Mouse (Mus musculus): ENCODE measurements around the gene Nfia. TPM values are rescaled to one million over a fixed set of nuclear protein-coding genes. Genes with fewer than 3 reads are reported as not detected.

Nfia gene
- polyA plus RNA-seq, 1 experiment from 2014 or later, result 17.0 TPM

GRCm38 (mm10) chr4:98049584-98049983, 277.1 kb downstream of the Nfia start:
- Histone ChIP-seq H3K4me3 (no peak overlapping the region), H3K36me3 (replicated peaks) (no peaks in the 10 kb centered on the region), H3K4me1 (peaks cover 21% of the 10 kb centered on the region), H3K27ac (replicated peaks) (no peak overlapping the region), H3K27me3 (replicated peaks; ENCODE audit: low read depth, poor library complexity, severe bottlenecking) (no peaks in the 10 kb centered on the region), H3K9me3 (no peaks in the 10 kb centered on the region)
- DNase-seq (ENCODE audit: low spot score), result no peak
- 58% methylated on average over 7 of the region's 7 CpGs for WGBS

- 87% methylated on average over 8 of the region's 8 CpGs for WGBS
- Histone ChIP-seq H3K9me3 (no peaks in the 10 kb centered on the region), H3K36me3 (replicated peaks) (no peaks in the 10 kb centered on the region), H3K27me3 (replicated peaks; ENCODE audit: low read depth, poor library complexity, severe bottlenecking) (no peaks in the 10 kb centered on the region), H3K4me1 (peaks cover 21% of the 10 kb centered on the region), H3K4me3 (no peak overlapping the region), H3K27ac (replicated peaks) (no peak overlapping the region)
- peak; percentile 9 for DNase-seq (ENCODE audit: low spot score)
Observed at GRCm38 (mm10) chr4:98050003-98050620, 277.6 kb downstream of the Nfia start.

GRCm38 (mm10) chr4:98050781-98051180, 278.2 kb downstream of the Nfia start:
- no peak for DNase-seq (ENCODE audit: low spot score)
- Histone ChIP-seq H3K36me3 (replicated peaks) (no peaks in the 10 kb centered on the region), H3K27me3 (replicated peaks; ENCODE audit: low read depth, poor library complexity, severe bottlenecking) (no peaks in the 10 kb centered on the region), H3K9me3 (no peaks in the 10 kb centered on the region), H3K27ac (replicated peaks) (no peak overlapping the region), H3K4me3 (no peak overlapping the region), H3K4me1 (peaks cover 21% of the 10 kb centered on the region)
- WGBS, result 80% methylated on average over 10 of the region's 10 CpGs

GRCm38 (mm10) chr4:98051326-98051725, 278.8 kb downstream of the Nfia start:
- WGBS, result 76% methylated on average over 3 of the region's 3 CpGs
- H3K27ac ChIP-seq (replicated peaks), result no peak overlapping the region
- no peaks in the 10 kb centered on the region for H3K9me3 ChIP-seq
- H3K4me1 ChIP-seq, result peaks cover 21% of the 10 kb centered on the region
- H3K4me3 ChIP-seq, result no peak overlapping the region
- no peaks in the 10 kb centered on the region for H3K36me3 ChIP-seq (replicated peaks)
- no peak for DNase-seq (ENCODE audit: low spot score)
- H3K27me3 ChIP-seq (replicated peaks; ENCODE audit: low read depth, poor library complexity, severe bottlenecking), result no peaks in the 10 kb centered on the region

GRCm38 (mm10) chr4:98055036-98055435, 282.5 kb downstream of the Nfia start:
- DNase-seq (ENCODE audit: low spot score), result no peak
- H3K9me3 ChIP-seq, result no peaks in the 10 kb centered on the region
- 91% methylated on average over 4 of the region's 4 CpGs for WGBS
- H3K4me3 ChIP-seq, result no peak overlapping the region
- no peaks in the 10 kb centered on the region for H3K36me3 ChIP-seq (replicated peaks)
- peaks cover 16% of the 10 kb centered on the region for H3K4me1 ChIP-seq
- H3K27me3 ChIP-seq (replicated peaks; ENCODE audit: low read depth, poor library complexity, severe bottlenecking), result no peaks in the 10 kb centered on the region
- no peak overlapping the region for H3K27ac ChIP-seq (replicated peaks)

- Histone ChIP-seq H3K27me3 (replicated peaks; ENCODE audit: low read depth, poor library complexity, severe bottlenecking) (no peaks in the 10 kb centered on the region), H3K9me3 (no peaks in the 10 kb centered on the region), H3K4me1 (peaks cover 4% of the 10 kb centered on the region; the same call in 1 of the 2 replicates), H3K27ac (replicated peaks) (no peak overlapping the region), H3K36me3 (replicated peaks) (no peaks in the 10 kb centered on the region), H3K4me3 (no peak overlapping the region)
- DNase-seq (ENCODE audit: low spot score), result no peak
- WGBS, result 93% methylated on average over 7 of the region's 7 CpGs
Observed at GRCm38 (mm10) chr4:98056396-98057020, 284.0 kb downstream of the Nfia start.

- 81% methylated on average over 12 of the region's 12 CpGs for WGBS
- H3K9me3 ChIP-seq, result no peaks in the 10 kb centered on the region
- 0 out of 2 replicates have a peak, but pooled peaks cover 4% of the 10 kb centered on the region for H3K4me1 ChIP-seq
- no peaks in the 10 kb centered on the region for H3K27me3 ChIP-seq (replicated peaks; ENCODE audit: low read depth, poor library complexity, severe bottlenecking)
- no peaks in the 10 kb centered on the region for H3K36me3 ChIP-seq (replicated peaks)
- DNase-seq (ENCODE audit: low spot score), result no peak
- no peak overlapping the region for H3K4me3 ChIP-seq
- H3K27ac ChIP-seq (replicated peaks), result no peak overlapping the region
Observed at GRCm38 (mm10) chr4:98057246-98057645, 284.7 kb downstream of the Nfia start.

GRCm38 (mm10) chr4:98057721-98058120, 285.2 kb downstream of the Nfia start:
- Histone ChIP-seq H3K27ac (replicated peaks) (no peak overlapping the region), H3K27me3 (replicated peaks; ENCODE audit: low read depth, poor library complexity, severe bottlenecking) (no peaks in the 10 kb centered on the region), H3K4me3 (no peak overlapping the region), H3K4me1 (0 out of 2 replicates have a peak, but pooled peaks cover 4% of the 10 kb centered on the region), H3K9me3 (no peaks in the 10 kb centered on the region), H3K36me3 (replicated peaks) (no peaks in the 10 kb centered on the region)
- no peak for DNase-seq (ENCODE audit: low spot score)
- WGBS, result 79% methylated on average over 4 of the region's 4 CpGs

- Histone ChIP-seq H3K9me3 (no peaks in the 10 kb centered on the region), H3K36me3 (replicated peaks) (no peaks in the 10 kb centered on the region), H3K27ac (replicated peaks) (no peak overlapping the region), H3K27me3 (replicated peaks; ENCODE audit: low read depth, poor library complexity, severe bottlenecking) (no peaks in the 10 kb centered on the region), H3K4me3 (no peak overlapping the region), H3K4me1 (0 out of 2 replicates have a peak, but pooled peaks cover 4% of the 10 kb centered on the region)
- peak; percentile 3 for DNase-seq (ENCODE audit: low spot score)
Observed at GRCm38 (mm10) chr4:98058182-98058581, 285.6 kb downstream of the Nfia start.

- Histone ChIP-seq H3K27me3 (replicated peaks; ENCODE audit: low read depth, poor library complexity, severe bottlenecking) (no peaks in the 10 kb centered on the region), H3K36me3 (replicated peaks) (peaks cover 6% of the 10 kb centered on the region; the same call in 1 of the 2 replicates), H3K4me3 (no peak overlapping the region), H3K9me3 (no peaks in the 10 kb centered on the region), H3K4me1 (0 out of 2 replicates have a peak, but pooled peaks cover 4% of the 10 kb centered on the region), H3K27ac (replicated peaks) (no peak overlapping the region)
- WGBS, result 44% methylated on average over 1 of the region's 1 CpGs
- no peak for DNase-seq (ENCODE audit: low spot score)
Observed at GRCm38 (mm10) chr4:98060601-98061000, 288.1 kb downstream of the Nfia start.

- Histone ChIP-seq H3K9me3 (no peaks in the 10 kb centered on the region), H3K27ac (replicated peaks) (no peak overlapping the region), H3K36me3 (replicated peaks) (peaks cover 6% of the 10 kb centered on the region; the same call in 1 of the 2 replicates), H3K4me3 (no peak overlapping the region), H3K27me3 (replicated peaks; ENCODE audit: low read depth, poor library complexity, severe bottlenecking) (no peaks in the 10 kb centered on the region), H3K4me1 (0 out of 2 replicates have a peak, but pooled peaks cover 4% of the 10 kb centered on the region)
- DNase-seq (ENCODE audit: low spot score), result no peak
- WGBS, result 86% methylated on average over 1 of the region's 1 CpGs
Observed at GRCm38 (mm10) chr4:98061086-98061485, 288.6 kb downstream of the Nfia start.

GRCm38 (mm10) chr4:98063280-98063679, 290.7 kb downstream of the Nfia start:
- Histone ChIP-seq H3K27me3 (replicated peaks; ENCODE audit: low read depth, poor library complexity, severe bottlenecking) (no peaks in the 10 kb centered on the region), H3K4me1 (no peaks in the 10 kb centered on the region), H3K27ac (replicated peaks) (no peak overlapping the region), H3K4me3 (no peak overlapping the region), H3K36me3 (replicated peaks) (peaks cover 6% of the 10 kb centered on the region; the same call in 1 of the 2 replicates), H3K9me3 (no peaks in the 10 kb centered on the region)
- DNase-seq (ENCODE audit: low spot score), result no peak
- 78% methylated on average over 3 of the region's 3 CpGs for WGBS

- WGBS, result 90% methylated on average over 7 of the region's 7 CpGs
- Histone ChIP-seq H3K9me3 (no peaks in the 10 kb centered on the region), H3K4me1 (peaks cover 14% of the 10 kb centered on the region), H3K4me3 (no peak overlapping the region), H3K27ac (replicated peaks) (no peak overlapping the region), H3K27me3 (replicated peaks; ENCODE audit: low read depth, poor library complexity, severe bottlenecking) (no peaks in the 10 kb centered on the region), H3K36me3 (replicated peaks) (no peaks in the 10 kb centered on the region)
- peak; percentile 4 for DNase-seq (ENCODE audit: low spot score)
Observed at GRCm38 (mm10) chr4:98076106-98076505, 303.6 kb downstream of the Nfia start.

Measured in embryonic facial prominence, embryonic 10.5 days (tissue).